Mouse (Mus musculus): Measurements from ENCODE around the gene Gnas. TPM values are rescaled to one million over a fixed set of nuclear protein-coding genes. Genes with fewer than 3 reads are reported as not detected.
"Not testable (repeated sequence)": the region's sequence is repeated elsewhere in the genome, so short reads cannot be mapped to it uniquely, and the experiment has no call there.

The Gnas gene
- polyA plus RNA-seq, 1 experiment from 2014 or later = 1,653 TPM

DNA sequence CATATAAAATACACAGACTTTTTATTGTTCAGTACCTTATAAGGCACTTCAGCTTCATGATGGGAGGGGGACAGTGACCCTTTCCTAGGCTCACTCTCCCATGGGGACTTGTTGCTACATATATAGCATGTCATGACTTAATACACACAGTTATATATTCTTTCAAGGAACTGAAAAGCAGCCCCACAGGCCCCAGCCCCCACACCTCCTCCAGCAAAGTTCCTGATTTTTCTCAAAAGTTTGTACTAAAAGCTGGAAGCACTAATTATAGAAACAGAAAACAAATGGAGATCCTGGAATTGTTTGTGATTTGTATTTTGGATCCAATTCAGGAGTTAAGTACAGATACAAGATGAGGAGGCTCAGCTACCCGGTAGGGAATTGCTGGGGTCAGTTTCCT, 59.4 kb downstream of the Gnas start:
- no peak overlapping the region for H3K9ac ChIP-seq
- peak overlapping the region; percentile 39 for H3K4me2 ChIP-seq (replicated peaks)
- 81% methylated on average over 1 of the region's 1 CpGs for WGBS
- ATAC-seq (ENCODE audit: low FRiP score, low read depth) = no peak
- no peaks in the 10 kb centered on the region for H3K9me3 ChIP-seq
- H3K27ac ChIP-seq = no peak overlapping the region
- no peaks in the 10 kb centered on the region for H3K27me3 ChIP-seq (replicated peaks)
- peaks cover 41% of the 10 kb centered on the region for H3K36me3 ChIP-seq
- H3K4me1 ChIP-seq = peaks cover 46% of the 10 kb centered on the region
- H3K4me3 ChIP-seq = no peak overlapping the region

DNA sequence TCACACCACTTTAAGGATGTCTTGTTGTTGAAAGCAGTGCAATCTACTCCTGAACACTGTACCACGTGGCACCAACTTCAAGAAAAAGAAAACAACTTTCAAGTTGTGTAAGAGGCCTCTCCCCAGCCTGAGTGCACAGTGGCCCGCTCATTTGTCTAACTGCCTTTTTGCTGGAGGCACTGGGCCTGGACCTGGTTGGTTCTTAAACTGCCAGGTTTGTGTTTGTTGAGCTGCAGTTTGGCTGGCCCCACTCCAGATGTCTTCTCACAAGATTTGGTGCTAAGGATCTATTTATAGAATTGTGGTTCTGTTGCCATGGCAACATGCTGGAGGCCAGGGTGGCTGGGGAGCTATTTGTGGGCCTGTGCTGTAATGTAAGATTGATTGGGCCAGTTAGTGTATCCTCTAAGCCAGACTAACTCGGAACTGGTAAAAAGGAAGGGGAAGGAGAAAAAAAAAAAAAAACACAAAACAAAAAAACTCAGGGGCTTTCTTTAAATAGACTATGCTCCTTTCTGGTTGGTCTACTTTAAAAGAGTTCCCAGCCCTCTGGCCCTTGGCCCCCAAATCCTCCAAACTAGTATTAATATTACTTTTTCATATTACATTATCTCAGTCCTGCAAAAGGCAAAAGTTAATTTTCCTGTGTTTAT, 60.0 kb downstream of the Gnas start:
- Histone ChIP-seq H3K4me2 (replicated peaks) (peak overlapping the region; percentile 39), H3K36me3 (peaks cover 41% of the 10 kb centered on the region), H3K4me1 (peaks cover 40% of the 10 kb centered on the region), H3K9me3 (no peaks in the 10 kb centered on the region), H3K27ac (no peak overlapping the region), H3K27me3 (replicated peaks) (no peaks in the 10 kb centered on the region), H3K9ac (no peak overlapping the region), H3K4me3 (no peak overlapping the region)
- 21% methylated on average over 3 of the region's 3 CpGs for WGBS
- peak; percentile 74 for ATAC-seq (ENCODE audit: low FRiP score, low read depth)

GRCm38 (mm10) chr2:174344996-174345395, 60.9 kb downstream of the Gnas start:
- 96% methylated on average over 16 of the region's 16 CpGs for WGBS
- Histone ChIP-seq H3K27ac (no peak overlapping the region), H3K36me3 (peaks cover 41% of the 10 kb centered on the region), H3K9ac (no peak overlapping the region), H3K4me1 (peaks cover 40% of the 10 kb centered on the region), H3K9me3 (no peaks in the 10 kb centered on the region), H3K27me3 (replicated peaks) (no peaks in the 10 kb centered on the region), H3K4me3 (no peak overlapping the region), H3K4me2 (replicated peaks) (no peak overlapping the region)
- no peak for ATAC-seq (ENCODE audit: low FRiP score, low read depth)

- no peak for ATAC-seq (ENCODE audit: low FRiP score, low read depth)
- no peak within 1 kb of the TSS for H3K4me3 ChIP-seq
- H3K4me1 ChIP-seq = peaks cover 29% of the 10 kb centered on the region
- no peaks in the 10 kb centered on the region for H3K27me3 ChIP-seq (replicated peaks)
- H3K27ac ChIP-seq = no peak within 1 kb of the TSS
- H3K36me3 ChIP-seq = peaks cover 40% of the 10 kb centered on the region
- 95% methylated on average over 5 of the region's 5 CpGs for WGBS
- no peaks in the 10 kb centered on the region for H3K9me3 ChIP-seq
- no peak within 1 kb of the TSS for H3K4me2 ChIP-seq (replicated peaks)
- no peak within 1 kb of the TSS for H3K9ac ChIP-seq
Measured at GRCm38 (mm10) chr2:174346612-174346998, 62.5 kb downstream of the Gnas start, which contains the start of gene Gm20721. TSS of gene Gm20721 (minus strand) at chr2:174346712.

- H3K27me3 ChIP-seq (replicated peaks); H3K4me2 ChIP-seq (replicated peaks); H3K4me3 ChIP-seq; H3K27ac ChIP-seq; ATAC-seq (ENCODE audit: low FRiP score, low read depth); H3K9me3 ChIP-seq; H3K9ac ChIP-seq: not testable (repeated sequence)
- Histone ChIP-seq H3K4me1 (peaks cover 24% of the 10 kb centered on the region), H3K36me3 (peaks cover 37% of the 10 kb centered on the region)
- WGBS = 95% methylated on average over 2 of the region's 2 CpGs
Measured at GRCm38 (mm10) chr2:174346999-174347668, 63.0 kb downstream of the Gnas start.

- WGBS = 90% methylated on average over 4 of the region's 4 CpGs
- Histone ChIP-seq H3K4me1 (no peaks in the 10 kb centered on the region), H3K27ac (no peak overlapping the region), H3K36me3 (no peaks in the 10 kb centered on the region), H3K4me2 (replicated peaks) (no peak overlapping the region), H3K4me3 (no peak overlapping the region), H3K27me3 (replicated peaks) (no peaks in the 10 kb centered on the region), H3K9me3 (no peaks in the 10 kb centered on the region), H3K9ac (no peak overlapping the region)
- no peak for ATAC-seq (ENCODE audit: low FRiP score, low read depth)
Measured at GRCm38 (mm10) chr2:174358516-174358915, 74.4 kb downstream of the Gnas start.

GRCm38 (mm10) chr2:174359656-174360055, 75.5 kb downstream of the Gnas start:
- no peaks in the 10 kb centered on the region for H3K9me3 ChIP-seq
- H3K27me3 ChIP-seq (replicated peaks) = no peaks in the 10 kb centered on the region
- H3K9ac ChIP-seq = no peak overlapping the region
- no peak overlapping the region for H3K4me3 ChIP-seq
- no peaks in the 10 kb centered on the region for H3K36me3 ChIP-seq
- 85% methylated on average over 4 of the region's 4 CpGs for WGBS
- no peak overlapping the region for H3K27ac ChIP-seq
- no peaks in the 10 kb centered on the region for H3K4me1 ChIP-seq
- H3K4me2 ChIP-seq (replicated peaks) = no peak overlapping the region
- no peak for ATAC-seq (ENCODE audit: low FRiP score, low read depth)

DNA sequence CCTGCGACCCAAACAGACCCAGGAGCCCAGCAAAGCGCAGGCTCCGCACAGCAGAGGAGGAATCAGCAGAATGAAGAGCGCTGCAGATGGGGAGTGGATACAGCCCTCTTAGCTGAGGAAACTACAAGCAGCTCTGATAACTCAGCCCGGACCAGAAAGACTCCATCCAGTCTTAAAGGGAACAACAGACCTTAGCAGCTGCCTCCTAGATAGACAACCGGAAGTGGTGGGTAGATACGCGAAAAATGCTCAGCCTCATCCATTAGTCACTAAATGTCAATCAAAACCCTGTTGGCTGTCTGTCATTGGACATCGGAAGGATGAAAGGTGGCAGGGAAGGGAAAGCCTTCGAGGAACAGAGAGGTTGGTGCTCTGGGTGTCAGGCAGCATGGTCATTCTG, 82.5 kb downstream of the Gnas start:
- H3K36me3 ChIP-seq = no peaks in the 10 kb centered on the region
- H3K4me3 ChIP-seq = no peak overlapping the region
- no peaks in the 10 kb centered on the region for H3K9me3 ChIP-seq
- no peak overlapping the region for H3K4me2 ChIP-seq (replicated peaks)
- ATAC-seq (ENCODE audit: low FRiP score, low read depth) = no peak
- H3K4me1 ChIP-seq = no peaks in the 10 kb centered on the region
- H3K27ac ChIP-seq = no peak overlapping the region
- no peaks in the 10 kb centered on the region for H3K27me3 ChIP-seq (replicated peaks)
- H3K9ac ChIP-seq = no peak overlapping the region
- WGBS = 88% methylated on average over 10 of the region's 10 CpGs

GRCm38 (mm10) chr2:174381021-174381420, 96.9 kb downstream of the Gnas start:
- Histone ChIP-seq H3K4me2 (replicated peaks) (no peak overlapping the region), H3K4me1 (no peaks in the 10 kb centered on the region)
- WGBS = 87% methylated on average over 9 of the region's 9 CpGs

GRCm38 (mm10) chr2:174391936-174392335, 107.8 kb downstream of the Gnas start:
- Histone ChIP-seq H3K4me2 (replicated peaks) (no peak overlapping the region), H3K9ac (no peak overlapping the region), H3K27me3 (replicated peaks) (no peaks in the 10 kb centered on the region), H3K27ac (no peak overlapping the region), H3K36me3 (no peaks in the 10 kb centered on the region), H3K4me3 (no peak overlapping the region), H3K9me3 (no peaks in the 10 kb centered on the region), H3K4me1 (no peaks in the 10 kb centered on the region)
- ATAC-seq (ENCODE audit: low FRiP score, low read depth) = no peak
- 97% methylated on average over 3 of the region's 3 CpGs for WGBS

More at GRCm38 (mm10) chr2:174381021-174381420, 96.9 kb downstream of the Gnas start:
- Histone ChIP-seq H3K4me3 (no peak overlapping the region), H3K36me3 (no peaks in the 10 kb centered on the region), H3K9me3 (no peaks in the 10 kb centered on the region), H3K27ac (no peak overlapping the region), H3K27me3 (replicated peaks) (no peaks in the 10 kb centered on the region), H3K9ac (no peak overlapping the region)
- ATAC-seq (ENCODE audit: low FRiP score, low read depth) = no peak

- no peak overlapping the region for H3K4me3 ChIP-seq
- 65% methylated on average over 9 of the region's 9 CpGs for WGBS
- no peaks in the 10 kb centered on the region for H3K36me3 ChIP-seq
- H3K4me2 ChIP-seq (replicated peaks) = no peak overlapping the region
- no peak overlapping the region for H3K9ac ChIP-seq
- H3K4me1 ChIP-seq = no peaks in the 10 kb centered on the region
- H3K27me3 ChIP-seq (replicated peaks) = no peaks in the 10 kb centered on the region
- no peak overlapping the region for H3K27ac ChIP-seq
- ATAC-seq (ENCODE audit: low FRiP score, low read depth) = no peak
- H3K9me3 ChIP-seq = no peaks in the 10 kb centered on the region
Measured at GRCm38 (mm10) chr2:174392554-174392953, 108.4 kb downstream of the Gnas start.

- no peaks in the 10 kb centered on the region for H3K36me3 ChIP-seq
- WGBS = 84% methylated on average over 5 of the region's 5 CpGs
- no peak overlapping the region for H3K27ac ChIP-seq
- no peak overlapping the region for H3K4me2 ChIP-seq (replicated peaks)
- H3K4me3 ChIP-seq = no peak overlapping the region
- no peaks in the 10 kb centered on the region for H3K27me3 ChIP-seq (replicated peaks)
- no peak for ATAC-seq (ENCODE audit: low FRiP score, low read depth)
- H3K9me3 ChIP-seq = no peaks in the 10 kb centered on the region
- no peak overlapping the region for H3K9ac ChIP-seq
- H3K4me1 ChIP-seq = no peaks in the 10 kb centered on the region
Measured at GRCm38 (mm10) chr2:174393383-174393782, 109.3 kb downstream of the Gnas start.

Data from neural tube, embryonic 12.5 days (tissue).